8 mouse cellular contexts compared by ENCODE assay signal in genomic region chr7:28811640-28812275, GRCm38 (mm10). TPM values are rescaled to one million over a fixed set of nuclear protein-coding genes. Genes with fewer than 3 reads are reported as not detected.
DNase-seq lines count a peak whose midpoint lies in the region; ATAC-seq and TF ChIP-seq lines count a peak whose summit lies in the region.

No protein-coding gene starts in this region.

- peak overlapping the region; percentile 99 for H3K27ac ChIP-seq in kidney, embryonic 15.5 days
- H3K27ac ChIP-seq in cortical plate, adult 2 months (ENCODE audit: insufficient read depth, low read length): no peak overlapping the region
- H3K27ac ChIP-seq in hindbrain, embryonic 14.5 days: no peak overlapping the region
- no peak overlapping the region; the same call in 1 of the 2 replicates for H3K27ac ChIP-seq in midbrain, embryonic 14.5 days (replicated peaks; ENCODE audit: low read depth, low read length)

- no peak for TF ChIP-seq CTCF in cortical plate, adult 2 months (IDR thresholded peaks at IDR 0.05; ENCODE audit: extremely low read depth, insufficient read depth, low read length)

- H3K9me3 ChIP-seq in kidney, embryonic 15.5 days (replicated peaks): no peaks in the 10 kb centered on the region
- no peaks in the 10 kb centered on the region for H3K9me3 ChIP-seq in hindbrain, embryonic 14.5 days (ENCODE audit: control insufficient read depth, low read length)
- H3K9me3 ChIP-seq in midbrain, embryonic 14.5 days (ENCODE audit: control insufficient read depth, low read length): no peaks in the 10 kb centered on the region

- peak overlapping the region; percentile 72 for H3K4me2 ChIP-seq in kidney, embryonic 15.5 days
- H3K4me2 ChIP-seq in hindbrain, embryonic 14.5 days (replicated peaks): peak overlapping the region; percentile 80
- peak overlapping the region; percentile 90 for H3K4me2 ChIP-seq in midbrain, embryonic 14.5 days (ENCODE audit: low read length)

- peaks cover 50% of the 10 kb centered on the region for H3K36me3 ChIP-seq in kidney, embryonic 15.5 days
- peaks cover 48% of the 10 kb centered on the region for H3K36me3 ChIP-seq in hindbrain, embryonic 14.5 days (replicated peaks; ENCODE audit: control insufficient read depth, insufficient read depth)
- peaks cover 48% of the 10 kb centered on the region for H3K36me3 ChIP-seq in midbrain, embryonic 14.5 days (ENCODE audit: control insufficient read depth, insufficient read depth, low read length)

- no peak for TF ChIP-seq POLR2A in cortical plate, adult 2 months (IDR thresholded peaks at IDR 0.05; ENCODE audit: extremely low read depth, insufficient read depth, low read length)

- H3K9ac ChIP-seq in kidney, embryonic 15.5 days: peak overlapping the region; percentile 90
- peak overlapping the region; percentile 52 for H3K9ac ChIP-seq in hindbrain, embryonic 14.5 days
- peak overlapping the region; percentile 82; the same call in 1 of the 2 replicates for H3K9ac ChIP-seq in midbrain, embryonic 14.5 days (replicated peaks; ENCODE audit: low read length)

- peaks cover 58% of the 10 kb centered on the region for H3K4me1 ChIP-seq in kidney, embryonic 15.5 days
- H3K4me1 ChIP-seq in cortical plate, adult 2 months (ENCODE audit: control insufficient read depth, insufficient read depth, low read length): peaks cover 8% of the 10 kb centered on the region
- peaks cover 21% of the 10 kb centered on the region for H3K4me1 ChIP-seq in hindbrain, embryonic 14.5 days (replicated peaks; ENCODE audit: control insufficient read depth, insufficient read depth, low read length)
- H3K4me1 ChIP-seq in midbrain, embryonic 14.5 days (ENCODE audit: control insufficient read depth, insufficient read depth, low read length): peaks cover 22% of the 10 kb centered on the region

- peak overlapping the region; percentile 84 for H3K4me3 ChIP-seq in kidney, embryonic 15.5 days (replicated peaks)
- peak overlapping the region; percentile 55 for H3K4me3 ChIP-seq in cortical plate, adult 2 months (ENCODE audit: insufficient read depth, low read length)
- H3K4me3 ChIP-seq in hindbrain, embryonic 14.5 days (replicated peaks; ENCODE audit: low read length): peak overlapping the region; percentile 80
- peak overlapping the region; percentile 77 for H3K4me3 ChIP-seq in midbrain, embryonic 14.5 days (replicated peaks; ENCODE audit: low read depth, low read length)

- WGBS in kidney, embryonic 15.5 days: 3% methylated on average over 7 of the region's 7 CpGs
- WGBS in hindbrain, embryonic 14.5 days: 16% methylated on average over 7 of the region's 7 CpGs
- 12% methylated on average over 7 of the region's 7 CpGs for WGBS in midbrain, embryonic 14.5 days

- no peak for DNase-seq in kidney, adult 9 months
- DNase-seq in hindbrain, embryonic 14.5 days (ENCODE audit: low spot score): no peak
- DNase-seq in midbrain, embryonic 14.5 days: no peak
- no peak for DNase-seq in yolk sac, embryonic 10.5 days (ENCODE audit: low spot score)
- no peak for DNase-seq in spleen, postnatal 4 days (ENCODE audit: low spot score in 2 of 2)
- DNase-seq in embryo, embryonic 10.5 days (ENCODE audit: low spot score): no peak

- ATAC-seq in kidney, embryonic 15.5 days (replicated peaks; ENCODE audit: low FRiP score): no peak
- ATAC-seq in hindbrain, embryonic 14.5 days (ENCODE audit: low FRiP score): no peak
- no peak for ATAC-seq in midbrain, embryonic 14.5 days (ENCODE audit: low FRiP score, low TSS enrichment)

- no peaks in the 10 kb centered on the region for H3K27me3 ChIP-seq in kidney, embryonic 15.5 days
- no peaks in the 10 kb centered on the region for H3K27me3 ChIP-seq in hindbrain, embryonic 14.5 days (ENCODE audit: control insufficient read depth, insufficient read depth, low read length)
- no peaks in the 10 kb centered on the region for H3K27me3 ChIP-seq in midbrain, embryonic 14.5 days (ENCODE audit: control insufficient read depth, insufficient read depth, low read length)

RNA-seq across cellular contexts. Expression of gene Hnrnpl, which starts 3.4 kb away (rescaled TPM):
- 264 and 265 TPM in 2 replicates for polyA plus RNA-seq in kidney, embryonic 15.5 days (2015; fragmentation: Nextera tagmentation; extraction: Ambion mirVana)
- 350 and 362 TPM in 2 replicates for polyA plus RNA-seq in cortical plate, adult 2 months (2012; rRNA removed)
- 142 and 150 TPM in 2 replicates for polyA plus RNA-seq in hindbrain, embryonic 14.5 days (2014; fragmentation: Nextera tagmentation; extraction: Ambion mirVana)
- 168 and 170 TPM in 2 replicates for polyA plus RNA-seq in midbrain, embryonic 14.5 days (2014; fragmentation: Nextera tagmentation; extraction: Ambion mirVana)

RNA-seq across cellular contexts. Expression of gene Ech1, which starts 13.3 kb away (rescaled TPM):
- polyA plus RNA-seq in kidney, embryonic 15.5 days (2015; fragmentation: Nextera tagmentation; extraction: Ambion mirVana): 154 and 164 TPM in 2 replicates
- 90.4 and 92.9 TPM in 2 replicates for polyA plus RNA-seq in cortical plate, adult 2 months (2012; rRNA removed)
- polyA plus RNA-seq in hindbrain, embryonic 14.5 days (2014; fragmentation: Nextera tagmentation; extraction: Ambion mirVana): 92.6 and 99.0 TPM in 2 replicates
- polyA plus RNA-seq in midbrain, embryonic 14.5 days (2014; fragmentation: Nextera tagmentation; extraction: Ambion mirVana): 62.4 and 78.1 TPM in 2 replicates

RNA-seq across cellular contexts. Expression of gene Lgals4, which starts 21.9 kb away (rescaled TPM):
- polyA plus RNA-seq in kidney, embryonic 15.5 days (2015; fragmentation: Nextera tagmentation; extraction: Ambion mirVana): 12.0 and 32.1 TPM in 2 replicates
- polyA plus RNA-seq in cortical plate, adult 2 months (2012; rRNA removed): 8.2 and 9.5 TPM in 2 replicates
- 2.8 and 3.2 TPM in 2 replicates for polyA plus RNA-seq in hindbrain, embryonic 14.5 days (2014; fragmentation: Nextera tagmentation; extraction: Ambion mirVana)
- polyA plus RNA-seq in midbrain, embryonic 14.5 days (2014; fragmentation: Nextera tagmentation; extraction: Ambion mirVana): 1.7 and 3.3 TPM in 2 replicates

RNA-seq across cellular contexts. Expression of gene Rinl, which starts 23.0 kb away (rescaled TPM):
- polyA plus RNA-seq in kidney, embryonic 15.5 days (2015; fragmentation: Nextera tagmentation; extraction: Ambion mirVana): 6.2 and 7.4 TPM in 2 replicates
- 2.3 and 2.4 TPM in 2 replicates for polyA plus RNA-seq in cortical plate, adult 2 months (2012; rRNA removed)
- 1.4 and 2.7 TPM in 2 replicates for polyA plus RNA-seq in hindbrain, embryonic 14.5 days (2014; fragmentation: Nextera tagmentation; extraction: Ambion mirVana)
- 1.1 and 2.4 TPM in 2 replicates for polyA plus RNA-seq in midbrain, embryonic 14.5 days (2014; fragmentation: Nextera tagmentation; extraction: Ambion mirVana)

RNA-seq across cellular contexts. Expression of gene Nfkbib, which starts 44.4 kb away (rescaled TPM):
- 41.6 and 45.2 TPM in 2 replicates for polyA plus RNA-seq in kidney, embryonic 15.5 days (2015; fragmentation: Nextera tagmentation; extraction: Ambion mirVana)
- polyA plus RNA-seq in cortical plate, adult 2 months (2012; rRNA removed): 34.0 and 36.4 TPM in 2 replicates
- 62.9 and 68.8 TPM in 2 replicates for polyA plus RNA-seq in hindbrain, embryonic 14.5 days (2014; fragmentation: Nextera tagmentation; extraction: Ambion mirVana)
- 55.9 and 66.2 TPM in 2 replicates for polyA plus RNA-seq in midbrain, embryonic 14.5 days (2014; fragmentation: Nextera tagmentation; extraction: Ambion mirVana)
